Mouse (Mus musculus): ENCODE results near the gene Mthfd1. TPM values are rescaled to one million over a fixed set of nuclear protein-coding genes. Genes with fewer than 3 reads are reported as not detected.
"Not testable (repeated sequence)": the region's sequence is repeated elsewhere in the genome, so short reads cannot be mapped to it uniquely, and the experiment has no call there.

Mthfd1 gene
- total RNA-seq (2021) (10 to 100 TPM; 27.4 to 30.2 TPM), polyA plus RNA-seq (2012; rRNA removed) (16.9 and 25.6 TPM in 2 replicates)
- long read RNA-seq, transcript Mthfd1-201 (28 exons, 3,241 nt): major isoform, 51 of 61 reads
- long read RNA-seq, partial matches to known transcripts: 3 of 61 reads
- long read RNA-seq, other reads (novel, unspliced or antisense): 6 of 61 reads

- WGBS: 1% methylated on average over 43 of the region's 43 CpGs
- peak within 1 kb of the TSS; percentile 87 for H3K4me3 ChIP-seq
- intact Hi-C loops (cut with DNase I): no loop called here
Observed at GRCm38 (mm10) chr12:76254725-76255498, at the start of gene Mthfd1. Gene Mthfd1 (plus strand): TSS chr12:76255298.

GRCm38 (mm10) chr12:76209429-76209974 is 45.6 kb upstream of the Mthfd1 start:
- H3K36me3 ChIP-seq (ENCODE audit: control insufficient read depth, insufficient read depth, low read length): no peaks in the 10 kb centered on the region
- TF ChIP-seq POLR2A (IDR thresholded peaks at IDR 0.05; ENCODE audit: insufficient read depth, low read depth, low read length) (no peak), CTCF (IDR thresholded peaks at IDR 0.05) (no peak), EP300 (IDR thresholded peaks at IDR 0.05; ENCODE audit: insufficient read depth, low read depth, low read length) (no peak)
- no peaks in the 10 kb centered on the region for H3K79me2 ChIP-seq (replicated peaks; ENCODE audit: control insufficient read depth, insufficient read depth, low read length)
- intact Hi-C loops (cut with DNase I): no loop called here
- no peak overlapping the region for H3K27ac ChIP-seq
- no peaks in the 10 kb centered on the region for H3K4me1 ChIP-seq (ENCODE audit: control insufficient read depth, insufficient read depth, low read length)
- no peaks in the 10 kb centered on the region for H3K27me3 ChIP-seq (ENCODE audit: control insufficient read depth, insufficient read depth, low read length)
- H3K4me3 ChIP-seq: no peak overlapping the region
- 91% methylated on average over 5 of the region's 5 CpGs for WGBS
- DNase-seq: no peak
- no peak overlapping the region for H3K9ac ChIP-seq (ENCODE audit: low read depth, low read length)

More at GRCm38 (mm10) chr12:76254725-76255498, at the start of gene Mthfd1:
- H3K27ac ChIP-seq: peak within 1 kb of the TSS; percentile 86
- peak; percentile 90 to 97 for DNase-seq
- H3K79me2 ChIP-seq (replicated peaks; ENCODE audit: control insufficient read depth, insufficient read depth, low read length): no peaks in the 10 kb centered on the region
- peak; percentile 80 for TF ChIP-seq POLR2A (IDR thresholded peaks at IDR 0.05; ENCODE audit: insufficient read depth, low read depth, low read length)
- TF ChIP-seq EP300 (IDR thresholded peaks at IDR 0.05; ENCODE audit: insufficient read depth, low read depth, low read length): 0 out of 2 replicates have a peak, but pooled peaks have one; percentile 43
- TF ChIP-seq CTCF (IDR thresholded peaks at IDR 0.05): no peak
- peaks cover 4% of the 10 kb centered on the region for H3K4me1 ChIP-seq (ENCODE audit: control insufficient read depth, insufficient read depth, low read length)
- peak within 1 kb of the TSS; percentile 61 for H3K9ac ChIP-seq (ENCODE audit: low read depth, low read length)
- H3K27me3 ChIP-seq (ENCODE audit: control insufficient read depth, insufficient read depth, low read length): no peaks in the 10 kb centered on the region
- H3K36me3 ChIP-seq (ENCODE audit: control insufficient read depth, insufficient read depth, low read length): no peaks in the 10 kb centered on the region

GRCm38 (mm10) chr12:76215121-76215520 is 40.0 kb upstream of the Mthfd1 start:
- Histone ChIP-seq H3K9ac (ENCODE audit: low read depth, low read length) (no peak overlapping the region), H3K27ac (no peak overlapping the region), H3K79me2 (replicated peaks; ENCODE audit: control insufficient read depth, insufficient read depth, low read length) (no peaks in the 10 kb centered on the region), H3K36me3 (ENCODE audit: control insufficient read depth, insufficient read depth, low read length) (no peaks in the 10 kb centered on the region), H3K27me3 (ENCODE audit: control insufficient read depth, insufficient read depth, low read length) (0 out of 2 replicates have a peak, but pooled peaks cover 1% of the 10 kb centered on the region), H3K4me3 (no peak overlapping the region), H3K4me1 (ENCODE audit: control insufficient read depth, insufficient read depth, low read length) (peaks cover 2% of the 10 kb centered on the region; the same call in 1 of the 2 replicates)
- no peak for DNase-seq
- intact Hi-C loops (cut with DNase I): no loop called here
- no peak for TF ChIP-seq EP300 (IDR thresholded peaks at IDR 0.05; ENCODE audit: insufficient read depth, low read depth, low read length)
- TF ChIP-seq POLR2A (IDR thresholded peaks at IDR 0.05; ENCODE audit: insufficient read depth, low read depth, low read length): no peak
- 23% methylated on average over 5 of the region's 5 CpGs for WGBS

GRCm38 (mm10) chr12:76216716-76217115 is 38.4 kb upstream of the Mthfd1 start:
- intact Hi-C loops (cut with DNase I): no loop called here
- H3K27ac ChIP-seq: no peak overlapping the region
- 43% methylated on average over 11 of the region's 11 CpGs for WGBS
- TF ChIP-seq POLR2A (IDR thresholded peaks at IDR 0.05; ENCODE audit: insufficient read depth, low read depth, low read length): no peak
- TF ChIP-seq CTCF (IDR thresholded peaks at IDR 0.05): no peak
- TF ChIP-seq EP300 (IDR thresholded peaks at IDR 0.05; ENCODE audit: insufficient read depth, low read depth, low read length): no peak
- H3K9ac ChIP-seq (ENCODE audit: low read depth, low read length): no peak overlapping the region
- H3K79me2 ChIP-seq (replicated peaks; ENCODE audit: control insufficient read depth, insufficient read depth, low read length): no peaks in the 10 kb centered on the region
- peaks cover 2% of the 10 kb centered on the region; the same call in 1 of the 2 replicates for H3K4me1 ChIP-seq (ENCODE audit: control insufficient read depth, insufficient read depth, low read length)
- 0 out of 2 replicates have a peak, but pooled peaks cover 1% of the 10 kb centered on the region for H3K27me3 ChIP-seq (ENCODE audit: control insufficient read depth, insufficient read depth, low read length)
- no peak overlapping the region for H3K4me3 ChIP-seq
- no peak for DNase-seq
- H3K36me3 ChIP-seq (ENCODE audit: control insufficient read depth, insufficient read depth, low read length): no peaks in the 10 kb centered on the region

GRCm38 (mm10) chr12:76222104-76222503 is 33.0 kb upstream of the Mthfd1 start:
- WGBS: 82% methylated on average over 4 of the region's 8 CpGs

GRCm38 (mm10) chr12:76230644-76231043 is 24.5 kb upstream of the Mthfd1 start:
- Histone ChIP-seq H3K27ac (no peak overlapping the region), H3K36me3 (ENCODE audit: control insufficient read depth, insufficient read depth, low read length) (no peaks in the 10 kb centered on the region), H3K79me2 (replicated peaks; ENCODE audit: control insufficient read depth, insufficient read depth, low read length) (no peaks in the 10 kb centered on the region), H3K9ac (ENCODE audit: low read depth, low read length) (no peak overlapping the region), H3K27me3 (ENCODE audit: control insufficient read depth, insufficient read depth, low read length) (no peaks in the 10 kb centered on the region), H3K4me1 (ENCODE audit: control insufficient read depth, insufficient read depth, low read length) (no peaks in the 10 kb centered on the region), H3K4me3 (no peak overlapping the region)
- no peak for DNase-seq
- intact Hi-C loops (cut with DNase I): no loop called here
- TF ChIP-seq POLR2A (IDR thresholded peaks at IDR 0.05; ENCODE audit: insufficient read depth, low read depth, low read length) (no peak), CTCF (IDR thresholded peaks at IDR 0.05) (no peak), EP300 (IDR thresholded peaks at IDR 0.05; ENCODE audit: insufficient read depth, low read depth, low read length) (no peak)
- 77% methylated on average over 6 of the region's 6 CpGs for WGBS

More at GRCm38 (mm10) chr12:76222104-76222503, 33.0 kb upstream of the Mthfd1 start:
- H3K4me3 ChIP-seq; intact Hi-C loops (cut with DNase I); DNase-seq; H3K4me1 ChIP-seq (ENCODE audit: control insufficient read depth, insufficient read depth, low read length); H3K36me3 ChIP-seq (ENCODE audit: control insufficient read depth, insufficient read depth, low read length); H3K79me2 ChIP-seq (replicated peaks; ENCODE audit: control insufficient read depth, insufficient read depth, low read length); H3K9ac ChIP-seq (ENCODE audit: low read depth, low read length); H3K27me3 ChIP-seq (ENCODE audit: control insufficient read depth, insufficient read depth, low read length); H3K27ac ChIP-seq: not testable (repeated sequence)

Data from heart, adult 2 months (tissue).